Mouse (Mus musculus) layer of hippocampus, adult 6 months (tissue): ENCODE measurements around the gene Hyls1. TPM values are rescaled to one million over a fixed set of nuclear protein-coding genes. Genes with fewer than 3 reads are reported as not detected.

Experiments used
- long read RNA-seq, 2 experiments: library from polyadenylated mRNA; unstranded; transcript quantifications; one replicate each; pipeline ENCODE4 v2.0.0; 2019 to 2020
- polyA plus RNA-seq: library from polyadenylated mRNA; unstranded; fragments of <200 nt; fragmentation: Nextera tagmentation; gene quantifications from 2 replicates; pipeline ENCODE4 v1.2.3, GENCODE M21; 2021

Gene Hyls1
- polyA plus RNA-seq: 4.0 and 5.2 TPM in 2 replicates
- long read RNA-seq, experiment 1, transcript Hyls1-201 (4 exons, 1,973 nt): major isoform, 9 of 9 reads
- long read RNA-seq, experiment 1, partial matches to known transcripts: 0 of 9 reads
- long read RNA-seq, experiment 1, other reads (novel, unspliced or antisense): 0 of 9 reads
- long read RNA-seq, experiment 2, full-length matches to known transcripts: 21 of 22 reads
- long read RNA-seq, experiment 2, partial matches to known transcripts: 0 of 22 reads
- long read RNA-seq, experiment 2, other reads (novel, unspliced or antisense): 1 of 22 reads

DNA sequence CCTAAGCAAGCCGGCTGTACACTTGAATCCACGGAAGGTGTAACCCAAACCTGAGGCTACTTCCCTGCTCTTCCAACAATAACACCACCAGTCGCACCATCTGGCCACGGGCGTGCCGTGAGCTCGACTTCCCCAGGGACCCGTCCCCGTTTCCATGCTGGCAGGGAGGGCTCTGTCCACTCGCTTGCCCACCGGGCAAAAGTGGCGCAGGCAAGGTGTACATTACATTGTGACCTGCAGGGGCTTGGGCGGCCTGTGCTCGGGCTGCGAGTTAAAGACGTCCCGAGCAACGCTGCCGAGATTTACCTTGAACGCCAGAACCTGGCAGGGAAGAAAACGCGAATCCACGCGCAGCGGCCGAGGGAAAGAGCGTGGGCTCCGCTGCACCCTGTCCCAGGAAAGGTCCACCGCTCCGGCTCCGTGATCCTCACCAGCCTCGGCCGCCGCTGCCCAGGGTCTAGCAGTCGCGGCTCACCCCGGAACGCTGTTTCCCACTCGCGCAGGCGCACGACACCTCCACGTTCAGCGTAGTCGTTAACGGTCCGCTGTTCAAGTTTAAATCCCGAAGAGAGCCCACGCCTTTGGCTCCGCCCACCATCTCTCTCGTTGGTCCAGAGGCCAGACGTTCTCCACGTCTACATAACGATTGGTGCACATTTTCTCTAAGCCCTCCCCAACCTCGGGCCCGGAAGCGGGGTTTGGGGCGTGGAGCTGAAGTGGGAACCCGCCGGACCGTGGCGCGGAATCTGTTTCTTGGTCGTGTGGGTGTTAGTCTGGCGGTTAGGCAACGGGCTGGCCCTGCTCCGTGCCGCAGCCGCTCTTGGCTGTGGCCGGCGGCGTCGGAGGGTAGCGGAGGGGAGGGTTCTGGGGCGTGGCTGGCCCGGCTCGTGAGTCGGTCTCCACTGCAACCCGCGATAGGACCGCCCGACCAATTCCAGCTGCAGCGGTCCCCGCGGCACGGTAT, at the start of gene Hyls1, which contains the start of gene Pate2:
Gene Hyls1, minus strand, starts transcription at position 828 of the 964 bp plus-strand sequence.
Gene Pate2, plus strand, starts transcription at position 714 of the 964 bp plus-strand sequence.

DNA sequence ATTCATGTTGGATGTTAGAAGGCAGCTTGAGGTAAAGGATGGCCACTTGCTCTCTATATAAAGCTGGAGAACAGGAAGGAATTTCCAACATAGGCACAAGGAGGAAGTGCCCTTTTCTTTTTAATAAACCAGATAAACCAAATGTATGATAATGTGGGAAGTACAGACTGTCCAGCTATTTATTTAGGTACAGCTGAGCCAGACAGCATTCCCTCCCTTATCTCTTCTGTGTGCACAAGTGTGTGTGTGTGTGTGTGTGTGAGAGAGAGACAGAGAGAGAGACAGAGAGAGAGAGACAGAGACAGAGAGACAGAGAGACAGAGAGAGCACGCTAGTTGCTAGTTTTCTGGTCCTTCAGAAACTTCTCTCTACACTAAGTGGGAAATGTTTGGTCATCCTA, 41.6 kb upstream of the Hyls1 start, which contains the start of gene Pate4:
Gene Pate4, minus strand, starts transcription at position 101 of the 400 bp plus-strand sequence.

DNA sequence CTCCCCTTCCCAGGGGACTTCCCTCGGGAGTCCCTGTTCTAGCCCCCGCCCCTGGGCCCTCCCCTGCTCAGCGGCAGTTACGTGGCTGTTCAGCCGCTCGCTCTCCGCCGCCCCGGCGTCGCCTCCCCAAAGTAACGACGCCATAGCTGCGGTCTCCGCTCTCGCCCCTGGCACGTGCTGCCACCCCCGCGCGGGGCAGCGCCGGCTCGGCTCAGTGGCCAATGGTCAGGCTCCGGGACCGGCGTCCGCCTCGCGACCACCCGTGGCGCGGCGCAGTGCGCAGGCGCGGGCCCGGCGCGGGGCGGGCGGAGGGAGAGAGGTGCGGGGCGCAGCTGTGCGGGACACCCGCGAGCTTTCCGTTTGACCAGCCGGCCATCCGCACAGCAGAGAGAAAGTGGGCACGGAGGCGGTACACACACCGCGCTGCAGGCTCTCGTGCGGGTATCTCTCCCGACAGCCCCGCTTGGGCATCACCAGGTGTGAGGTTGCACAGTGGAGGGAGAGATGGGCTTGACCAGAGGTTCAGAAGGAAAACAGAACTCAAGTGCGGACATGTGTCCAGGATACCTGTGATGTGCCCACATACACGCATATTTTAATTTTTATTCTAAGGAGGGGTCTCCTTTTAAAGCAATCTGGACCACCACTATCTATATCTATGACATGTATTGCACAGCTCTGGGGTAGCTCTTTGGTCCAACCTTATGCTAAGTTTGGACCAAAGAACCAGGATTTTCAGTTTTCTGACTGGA, 11.8 kb downstream of the Hyls1 start, which contains the start of the genes Ddx25 and Pus3:
Gene Ddx25, minus strand, starts transcription at position 272 of the 752 bp plus-strand sequence.
Gene Pus3, plus strand, starts transcription at position 339 of the 752 bp plus-strand sequence.

DNA sequence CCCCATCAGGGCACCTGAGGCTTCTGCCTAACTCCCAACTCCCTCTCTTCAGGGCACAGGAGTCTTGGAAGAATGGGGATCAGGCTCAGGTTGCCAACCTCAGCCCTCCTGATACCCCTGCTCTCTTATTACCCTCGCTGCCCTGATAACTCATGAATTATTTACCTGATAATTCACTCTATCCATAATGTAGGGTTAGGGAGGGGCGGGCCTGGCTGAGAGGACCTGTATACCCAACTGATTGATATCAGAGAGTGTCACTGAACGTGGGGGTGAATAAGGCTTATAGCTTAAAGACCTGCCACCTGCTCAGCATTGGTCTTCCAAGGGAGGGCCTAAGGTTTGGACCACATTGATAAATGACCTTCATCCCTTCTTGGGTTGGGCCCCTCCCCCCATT, 52.0 kb downstream of the Hyls1 start, which contains the start of gene Gm1113:
Gene Gm1113, minus strand, starts transcription at position 101 of the 400 bp plus-strand sequence.

Other genes starting within 250 kb of the Hyls1 start
- 0.45 and 0.52 TPM in 2 replicates for gene Cdon, start 149.3 kb downstream of the Hyls1 start, polyA plus RNA-seq
- gene Gm1113, start 52.1 kb downstream of the Hyls1 start, polyA plus RNA-seq: not detected in 2 replicates
- gene Ddx25, start 11.9 kb downstream of the Hyls1 start, polyA plus RNA-seq: 17.9 and 21.0 TPM in 2 replicates
- gene Pus3, start 11.8 kb downstream of the Hyls1 start, polyA plus RNA-seq: 4.7 and 6.0 TPM in 2 replicates
- gene Pate2, start 114 bp downstream of the Hyls1 start, polyA plus RNA-seq: 0.23 and 0.25 TPM in 2 replicates
- not detected in 2 replicates for gene Pate4, start 41.5 kb upstream of the Hyls1 start, polyA plus RNA-seq
- gene Pate3, start 77.8 kb upstream of the Hyls1 start, polyA plus RNA-seq: not detected in 2 replicates
- not detected in 2 replicates for gene Pate1, start 117.0 kb upstream of the Hyls1 start, polyA plus RNA-seq
- not detected in 2 replicates for gene Gm17677, start 170.7 kb upstream of the Hyls1 start, polyA plus RNA-seq
- gene Gm17727, start 207.7 kb upstream of the Hyls1 start, polyA plus RNA-seq: not detected in 2 replicates
- not detected in 2 replicates for gene Gm27235, start 219.7 kb upstream of the Hyls1 start, polyA plus RNA-seq
- gene D730048I06Rik, start 219.7 kb upstream of the Hyls1 start, polyA plus RNA-seq: not detected in 2 replicates